Mouse (Mus musculus) heart, adult 11 months (tissue): Measurements from ENCODE around the gene Sdhaf3.
A peak's percentile ranks its signal among the peaks of the same experiment; 100 is the strongest.
"Not testable (repeated sequence)": the region's sequence is repeated elsewhere in the genome, so short reads cannot be mapped to it uniquely, and the experiment has no call there.

ENCODE experiments used
- DNase-seq: peaks from one replicate; pipeline ENCODE4 v3.0.0; 2022

Sdhaf3 gene

GRCm38 (mm10) chr6:6955764-6956561 lies at the start of gene Sdhaf3:
Gene Sdhaf3 (plus strand): TSS chr6:6956004.
- DNase-seq, result peak; percentile 99

GRCm38 (mm10) chr6:6909586-6909985 lies 46.2 kb upstream of the Sdhaf3 start:
- peak; percentile 97 for DNase-seq

GRCm38 (mm10) chr6:6914304-6914703 lies 41.5 kb upstream of the Sdhaf3 start:
- no peak for DNase-seq

DNA sequence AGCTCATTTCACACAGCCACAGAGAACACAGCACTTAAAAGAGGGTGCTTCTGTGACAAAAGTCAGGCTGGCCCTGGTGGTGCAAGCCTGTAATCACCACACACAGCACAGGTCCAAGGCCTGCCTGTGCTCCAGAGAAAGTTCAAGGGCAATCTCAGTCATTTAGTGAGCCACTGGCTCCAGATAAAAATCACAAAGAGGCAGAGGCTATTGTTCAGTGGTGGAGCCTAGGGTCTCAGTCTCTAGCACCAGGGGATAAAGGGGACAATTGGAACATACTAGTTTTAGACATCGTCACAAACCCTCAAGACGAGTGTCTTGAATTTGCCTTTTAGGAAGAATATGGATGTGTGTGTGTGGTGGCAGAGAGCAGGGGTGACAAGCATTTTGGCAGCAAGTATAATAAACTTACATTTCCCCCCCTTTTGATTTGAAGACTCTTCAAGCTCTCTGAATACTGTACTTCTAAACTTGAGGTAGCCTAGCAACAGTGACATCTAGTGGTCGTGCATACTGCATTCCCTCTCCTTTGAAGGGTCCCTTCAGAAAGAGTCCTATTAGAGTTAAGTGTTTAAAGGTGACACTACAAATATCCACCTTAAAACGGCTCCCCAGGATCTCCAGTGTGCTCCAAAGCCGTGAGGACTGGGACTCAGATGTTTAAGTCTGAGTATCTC lies 40.8 kb upstream of the Sdhaf3 start:
- DNase-seq, result peak; percentile 68

DNA sequence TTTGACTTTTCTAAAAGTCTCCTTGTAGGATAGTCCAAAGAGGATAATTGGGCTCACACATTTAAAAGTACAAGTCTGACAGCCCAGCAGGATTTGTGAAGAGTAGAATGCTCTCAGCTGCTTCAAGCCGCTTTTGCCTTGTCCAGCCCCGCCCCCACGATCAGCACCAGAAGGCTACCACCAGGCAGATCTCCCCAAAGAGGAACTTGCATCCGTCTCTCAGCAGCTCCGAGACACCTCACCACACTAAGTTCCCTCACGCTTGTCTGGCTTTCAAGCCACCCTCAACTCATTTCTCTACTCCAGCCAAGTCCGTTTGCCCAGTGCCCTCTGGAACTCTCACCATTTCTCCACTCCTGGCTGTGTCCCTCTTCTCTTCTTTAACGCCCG lies 40.3 kb upstream of the Sdhaf3 start:
- DNase-seq, result peak; percentile 79

GRCm38 (mm10) chr6:6917334-6917733 lies 38.5 kb upstream of the Sdhaf3 start:
- peak; percentile 34 for DNase-seq

- DNase-seq, result no peak
Observed at GRCm38 (mm10) chr6:6925264-6925663, 30.5 kb upstream of the Sdhaf3 start.

GRCm38 (mm10) chr6:6930831-6931230 lies 25.0 kb upstream of the Sdhaf3 start:
- no peak for DNase-seq

DNA sequence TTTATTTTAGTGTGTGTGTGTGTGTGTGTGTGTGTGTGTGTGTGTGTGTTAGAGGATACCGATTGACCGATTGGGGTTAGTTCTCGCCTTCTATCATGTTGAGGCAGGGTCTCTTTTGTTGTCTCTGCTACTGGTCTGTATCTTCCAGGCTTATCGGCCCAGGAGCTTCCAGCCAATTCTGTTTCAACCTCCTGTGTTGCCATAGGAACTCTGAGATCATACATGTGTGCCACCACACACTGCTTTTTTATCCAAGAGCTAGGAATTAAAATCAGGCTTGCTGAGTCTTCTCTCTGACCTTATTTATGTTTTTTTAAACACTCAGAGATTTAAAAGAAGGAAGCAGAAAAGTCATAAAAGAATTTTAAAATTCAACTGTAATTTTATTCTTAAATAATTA lies 24.3 kb upstream of the Sdhaf3 start:
- DNase-seq, result no peak

DNA sequence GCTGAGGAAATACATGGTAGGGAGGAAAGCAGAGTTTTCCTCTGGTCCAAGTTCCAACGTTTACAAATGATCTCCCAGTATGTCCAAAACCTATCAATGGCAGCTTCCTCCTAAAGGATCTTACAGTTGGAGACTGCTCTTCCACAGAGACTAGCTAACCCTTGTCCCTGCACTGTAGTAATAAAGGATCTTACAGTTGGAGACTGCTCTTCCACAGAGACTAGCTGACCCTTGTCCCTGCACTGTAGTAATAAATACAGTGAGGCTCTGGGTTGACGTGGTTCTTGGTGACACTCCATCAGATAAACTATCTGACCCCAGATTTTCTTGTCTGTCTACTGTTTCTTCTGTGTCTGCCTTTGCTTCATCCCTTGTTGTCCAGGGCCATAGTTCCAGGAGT lies 15.0 kb upstream of the Sdhaf3 start:
- DNase-seq, result no peak

- DNase-seq, result no peak
Observed at GRCm38 (mm10) chr6:6942813-6943212, 13.0 kb upstream of the Sdhaf3 start.

DNA sequence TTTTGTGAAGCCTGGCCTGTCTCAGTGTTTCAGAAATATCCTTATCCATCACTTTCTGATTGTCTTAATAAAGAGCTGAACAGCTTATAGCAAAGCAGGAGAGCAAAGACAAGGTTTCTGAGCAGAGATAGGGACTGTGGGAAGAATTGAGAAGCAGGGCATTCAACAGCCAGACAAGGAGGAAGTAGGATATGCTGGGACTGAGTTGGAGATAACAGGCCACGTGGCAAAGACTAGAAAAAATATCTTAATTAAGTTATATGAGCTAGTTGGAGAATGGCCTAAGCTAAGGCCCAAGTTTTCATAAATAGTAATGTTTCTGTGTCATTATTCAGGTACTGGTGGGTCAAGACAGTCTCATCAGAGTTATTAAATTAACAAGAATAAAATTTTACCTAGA lies 8.2 kb upstream of the Sdhaf3 start:
- no peak for DNase-seq

GRCm38 (mm10) chr6:6955395-6955763 lies 425 bp upstream of the Sdhaf3 start:
- DNase-seq, result no peak

DNA sequence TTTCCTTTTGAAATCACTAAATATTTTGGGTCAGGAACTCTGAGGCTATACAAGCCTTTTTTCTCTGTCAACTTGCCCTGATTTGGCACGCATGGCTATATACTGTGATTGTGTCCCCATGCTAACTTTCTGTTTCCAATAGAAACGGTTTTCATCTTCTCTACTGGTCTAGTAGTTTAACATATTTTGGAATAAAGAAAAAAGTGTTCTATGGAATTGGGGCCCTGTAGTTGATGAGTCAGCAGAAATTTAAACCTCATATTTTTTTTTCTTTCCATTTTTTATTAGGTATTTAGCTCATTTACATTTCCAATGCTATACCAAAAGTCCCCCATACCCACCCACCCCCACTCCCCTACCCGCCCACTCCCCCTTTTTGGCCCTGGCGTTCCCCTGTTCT lies 3.4 kb downstream of the Sdhaf3 start:
- DNase-seq, result not testable (repeated sequence)

DNA sequence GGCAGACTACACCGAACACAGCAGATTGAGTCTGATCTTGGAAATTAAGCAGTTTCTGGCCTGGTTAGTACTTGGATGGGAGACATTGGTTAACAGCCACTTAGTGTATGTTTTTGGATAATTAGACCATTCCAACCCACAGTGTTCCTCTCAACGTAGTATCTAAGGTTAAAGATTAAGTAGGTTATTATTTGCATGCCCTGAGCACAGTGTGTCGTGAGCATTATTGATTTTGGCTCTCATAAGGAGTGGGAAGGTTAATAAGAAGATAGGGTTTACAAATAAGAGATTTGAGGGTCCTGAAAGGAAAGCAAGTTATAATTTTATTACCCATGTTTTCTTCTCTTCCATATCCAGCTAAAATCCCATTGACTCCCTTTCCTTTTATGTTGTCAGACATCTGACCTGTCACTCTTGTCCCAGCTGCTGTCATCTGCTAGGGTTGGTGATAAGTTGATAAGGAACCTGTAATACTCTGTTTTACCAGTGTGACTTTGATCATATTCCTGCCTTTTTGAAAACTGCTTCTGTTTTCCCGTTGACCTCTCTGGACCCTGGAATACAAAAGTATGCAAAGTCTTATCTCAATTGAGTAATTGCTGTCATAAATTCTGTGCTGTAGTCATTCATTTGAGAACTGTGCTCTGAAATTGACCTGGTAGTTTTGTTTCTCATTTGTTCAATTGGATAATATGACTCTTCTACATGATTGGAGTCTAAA lies 41.6 kb downstream of the Sdhaf3 start:
- DNase-seq, result no peak

GRCm38 (mm10) chr6:6997956-6998355 lies 42.2 kb downstream of the Sdhaf3 start:
- no peak for DNase-seq

DNA sequence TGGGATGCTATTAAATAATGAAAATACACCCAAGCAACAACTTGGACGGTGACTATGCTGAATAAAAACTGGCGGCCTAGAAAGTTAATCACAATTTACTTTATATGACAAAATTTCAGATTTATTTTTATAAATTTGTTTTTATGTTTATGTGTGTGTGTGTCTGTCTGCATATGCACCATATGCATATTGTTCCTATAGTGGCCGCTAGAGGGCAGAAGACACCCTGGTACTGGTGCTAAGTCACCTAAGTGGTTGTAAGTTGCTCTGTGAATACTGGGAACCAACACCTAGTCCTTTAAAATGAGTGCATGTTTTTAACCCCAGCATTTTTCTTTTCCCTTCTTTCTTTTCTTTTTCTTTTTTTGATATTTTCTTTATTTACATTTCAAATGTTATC lies 43.2 kb downstream of the Sdhaf3 start:
- no peak for DNase-seq

- DNase-seq, result no peak
Observed at GRCm38 (mm10) chr6:7003085-7003484, 47.3 kb downstream of the Sdhaf3 start.

DNA sequence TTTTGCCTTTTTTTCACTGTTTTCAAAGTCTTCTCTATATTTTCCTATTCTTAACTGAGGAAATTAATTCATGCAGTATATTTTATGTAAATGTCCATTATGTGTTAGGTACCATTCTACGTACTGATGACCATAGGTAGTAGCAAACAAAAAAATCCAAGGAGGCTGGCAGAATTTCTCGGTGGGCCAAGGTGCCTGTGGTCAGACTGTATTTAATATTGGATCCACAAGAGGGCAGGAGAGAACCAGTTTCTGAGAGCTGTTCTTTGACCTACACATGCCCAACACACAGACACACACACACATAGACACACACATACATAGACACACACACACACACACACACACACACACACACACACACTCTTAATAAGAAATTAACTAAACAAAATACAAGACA lies 48.2 kb downstream of the Sdhaf3 start:
- DNase-seq, result no peak

- DNase-seq, result no peak
Observed at GRCm38 (mm10) chr6:7038087-7038486, 82.3 kb downstream of the Sdhaf3 start.

DNA sequence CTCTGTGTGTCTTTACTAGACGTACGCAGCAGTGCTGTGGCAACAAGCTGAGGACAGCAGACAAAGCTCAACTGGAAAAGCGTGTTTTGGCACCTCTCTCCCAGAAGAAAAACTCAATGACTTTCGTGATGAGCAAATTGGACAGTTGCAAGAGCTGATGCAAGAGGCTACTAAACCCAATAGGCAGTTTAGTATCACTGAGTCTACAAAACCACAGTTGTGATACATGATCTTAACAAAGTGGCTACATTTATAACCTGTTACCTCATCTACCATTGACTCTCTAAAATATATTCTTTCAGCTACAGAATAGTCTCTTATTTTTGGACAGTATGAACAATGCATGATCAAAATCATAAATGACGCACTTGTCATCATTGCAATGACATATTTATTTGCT lies 83.0 kb downstream of the Sdhaf3 start:
- DNase-seq, result no peak

- no peak for DNase-seq
Observed at GRCm38 (mm10) chr6:7041912-7042311, 86.1 kb downstream of the Sdhaf3 start.

- DNase-seq, result no peak
Observed at GRCm38 (mm10) chr6:7062819-7063218, 107.0 kb downstream of the Sdhaf3 start.

GRCm38 (mm10) chr6:7068782-7069181 lies 113.0 kb downstream of the Sdhaf3 start:
- DNase-seq, result no peak
